Mouse (Mus musculus) gastrocnemius, adult 2 months (tissue): ENCODE measurements around the gene Gm12569. TPM values are rescaled to one million over a fixed set of nuclear protein-coding genes. Genes with fewer than 3 reads are reported as not detected.

Experiments
- DNase-seq: peaks from one replicate; pipeline ENCODE4 v3.0.0; 2022
- H3K27ac ChIP-seq: fragments of 200-600 bp; 2 replicates; pipeline ENCODE4 v1.8.1; 2022; ENCODE audit warnings: mild to moderate bottlenecking
- H3K4me3 ChIP-seq: fragments of 200-600 bp; 2 replicates; pipeline ENCODE4 v1.8.1; 2022; ENCODE audit warnings: mild to moderate bottlenecking, moderate library complexity
- CTCF ChIP-seq: fragments of 200-600 bp; IDR thresholded peaks from 2 replicates; pipeline ENCODE4 v1.8.1; 2022; ENCODE audit warnings: antibody characterized with exemption, mild to moderate bottlenecking, moderate library complexity
- intact Hi-C: fragments of 180-260 bp; cut with DNase I; formaldehyde crosslinking; loops from one replicate; pipeline ENCODE4 v1.15.1; 2025
- long read RNA-seq, 2 experiments: library from polyadenylated mRNA; stranded (forward); transcript quantifications; one replicate each; pipeline ENCODE4 v2.0.0; 2021
- total RNA-seq, 2 experiments: library from RNA; stranded (reverse); gene quantifications; 2 replicates each; pipeline ENCODE4 v1.2.3; 2021

The Gm12569 gene
- total RNA-seq: not detected
- long read RNA-seq, experiment 1: 0 reads
- long read RNA-seq, experiment 2: 0 reads

DNA sequence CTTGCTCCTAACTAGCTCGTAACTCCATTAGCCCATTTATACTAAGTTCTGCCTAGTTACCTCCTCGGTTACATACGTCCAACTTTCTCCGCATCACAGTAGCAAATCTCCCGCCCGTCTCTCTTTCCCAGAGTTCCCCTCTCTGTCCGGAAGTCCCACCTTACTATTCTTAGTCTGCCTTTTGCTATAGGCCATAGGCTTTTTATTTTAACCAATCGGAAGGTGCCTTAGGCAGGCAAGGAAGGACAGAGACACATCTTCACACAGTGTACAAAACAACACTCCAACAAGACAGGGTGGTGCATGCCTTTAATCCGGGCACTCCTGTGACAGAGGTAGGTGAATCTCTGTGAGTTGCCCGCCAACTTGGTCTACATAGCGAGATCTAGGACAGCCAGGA lies at the start of gene Gm12569:
TSS of gene Gm12569 (plus strand) at position 166 of the 400 bp plus-strand sequence.
- intact Hi-C loops: no loop called here
- no peak for DNase-seq
- H3K27ac ChIP-seq: no peak within 1 kb of the TSS
- no peak within 1 kb of the TSS for H3K4me3 ChIP-seq
- no peak for TF ChIP-seq CTCF

DNA sequence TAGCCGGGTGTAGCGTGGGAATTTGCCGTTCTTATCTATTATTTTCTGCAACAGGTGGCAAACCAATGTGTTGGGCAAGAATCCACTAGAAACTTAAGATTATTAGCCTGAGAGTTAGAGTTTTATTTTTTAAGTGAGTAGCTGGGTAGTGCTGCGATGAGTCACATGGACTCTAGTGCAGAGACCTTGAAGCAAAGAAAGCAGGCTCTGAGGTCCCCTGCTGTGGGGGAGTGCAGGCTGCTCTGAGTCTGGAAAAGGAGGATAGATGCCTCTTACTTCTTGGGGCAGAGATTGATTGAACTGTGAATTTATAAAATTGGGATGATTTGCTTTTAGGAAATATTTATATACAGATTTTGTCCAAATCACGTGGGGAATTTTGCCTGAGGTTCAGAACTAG lies 17.5 kb upstream of the Gm12569 start:
- intact Hi-C loops: no loop called here
- no peak overlapping the region for H3K27ac ChIP-seq

DNA sequence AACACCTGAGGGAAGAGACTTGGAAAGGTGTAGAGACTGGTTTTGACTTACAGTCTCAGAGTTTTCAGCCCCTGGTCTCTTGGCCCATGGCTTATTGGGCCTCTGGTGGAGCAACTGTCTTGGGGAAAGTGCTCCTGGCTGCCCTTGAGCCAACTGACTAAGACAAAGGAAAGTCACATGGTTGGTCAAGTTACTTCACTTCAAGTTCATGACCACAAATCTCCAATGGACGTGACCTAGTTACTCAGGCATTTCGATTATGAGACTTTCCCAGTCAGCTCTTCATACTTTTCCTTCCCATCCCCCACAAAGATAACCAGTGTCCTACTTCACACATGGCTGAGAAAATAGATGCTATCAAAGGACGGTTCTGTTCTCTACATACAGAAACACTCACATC lies 12.5 kb upstream of the Gm12569 start:
- H3K27ac ChIP-seq: no peak overlapping the region
- TF ChIP-seq CTCF: no peak
- H3K4me3 ChIP-seq: no peak overlapping the region
- no peak for DNase-seq
- intact Hi-C loops: no loop called here

More for the DNA sequence above, 17.5 kb upstream of the Gm12569 start:
- no peak overlapping the region for H3K4me3 ChIP-seq
- DNase-seq: no peak
- TF ChIP-seq CTCF: no peak

DNA sequence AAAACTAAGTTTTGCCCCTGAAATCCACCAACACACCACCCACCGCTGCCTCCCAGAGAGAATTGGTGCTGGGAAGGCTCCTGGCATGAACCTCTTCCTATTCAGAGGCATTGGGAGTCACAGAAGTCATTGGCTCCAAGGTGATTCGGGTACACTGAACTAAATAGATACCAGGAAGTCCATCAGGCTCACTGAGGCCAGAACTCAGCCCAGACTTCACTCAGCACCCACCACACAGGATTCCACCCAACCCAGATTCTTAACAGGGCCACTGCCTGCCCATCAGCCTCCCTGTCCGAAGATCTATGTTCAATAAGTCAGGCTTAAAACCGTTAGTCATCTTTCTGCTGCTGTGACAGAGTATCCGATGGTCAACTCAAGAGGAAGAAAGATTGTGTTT lies 8.8 kb upstream of the Gm12569 start:
- TF ChIP-seq CTCF: no peak
- DNase-seq: no peak
- H3K4me3 ChIP-seq: no peak overlapping the region
- no peak overlapping the region for H3K27ac ChIP-seq
- intact Hi-C loops: no loop called here

DNA sequence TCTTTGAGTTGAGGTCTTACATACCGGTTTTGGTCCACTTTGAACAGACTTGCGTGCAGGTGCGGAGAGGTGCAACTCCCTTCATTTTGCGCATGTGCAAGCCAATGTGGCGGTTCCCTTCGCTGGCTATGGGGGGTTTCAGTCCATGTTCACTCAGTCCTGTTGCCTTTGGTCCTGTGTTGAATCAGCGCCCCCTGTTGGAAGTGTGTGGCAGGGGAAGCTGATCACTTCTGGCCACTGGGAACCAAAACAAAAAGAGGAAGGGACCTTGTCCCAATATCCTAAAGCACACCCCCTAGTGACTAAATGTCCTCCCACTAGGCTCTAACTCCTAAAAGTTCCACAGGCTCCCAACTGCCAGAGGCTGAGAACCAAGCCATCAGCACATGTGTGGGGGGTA lies 6.3 kb upstream of the Gm12569 start:
- TF ChIP-seq CTCF: no peak
- no peak overlapping the region for H3K4me3 ChIP-seq
- intact Hi-C loops: no loop called here
- DNase-seq: no peak
- H3K27ac ChIP-seq: no peak overlapping the region

DNA sequence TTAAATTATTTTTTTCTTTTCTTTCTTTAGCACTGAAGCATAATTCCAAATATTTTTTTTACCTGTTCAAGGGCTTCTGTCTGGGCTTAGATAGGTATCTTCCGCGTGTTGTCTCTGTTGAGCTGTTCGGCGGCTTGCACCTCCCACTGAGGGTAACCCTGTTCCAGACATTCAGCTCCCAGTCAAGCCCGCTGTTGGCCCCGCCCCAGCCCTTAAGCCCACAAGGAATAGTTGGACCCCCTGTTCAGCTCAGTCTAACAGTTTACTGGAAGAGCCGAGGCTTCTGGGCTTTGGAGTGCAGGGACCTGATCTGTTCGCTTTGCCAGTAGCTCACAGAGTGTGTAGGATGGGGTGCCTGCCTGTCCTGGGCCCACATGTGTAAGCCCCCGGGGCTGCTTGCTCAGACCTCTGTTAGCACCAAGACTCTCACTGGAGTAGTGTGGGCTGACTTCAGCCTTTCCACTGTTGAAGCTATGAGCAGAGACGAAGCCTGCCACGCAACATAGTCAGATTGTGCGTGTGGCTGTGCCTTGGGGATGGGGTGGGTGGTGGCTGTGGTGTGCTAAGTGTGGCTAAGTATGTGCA lies 785 bp upstream of the Gm12569 start:
- TF ChIP-seq CTCF: no peak
- Histone ChIP-seq H3K27ac (no peak overlapping the region), H3K4me3 (no peak overlapping the region)
- intact Hi-C loops: no loop called here
- DNase-seq: no peak

DNA sequence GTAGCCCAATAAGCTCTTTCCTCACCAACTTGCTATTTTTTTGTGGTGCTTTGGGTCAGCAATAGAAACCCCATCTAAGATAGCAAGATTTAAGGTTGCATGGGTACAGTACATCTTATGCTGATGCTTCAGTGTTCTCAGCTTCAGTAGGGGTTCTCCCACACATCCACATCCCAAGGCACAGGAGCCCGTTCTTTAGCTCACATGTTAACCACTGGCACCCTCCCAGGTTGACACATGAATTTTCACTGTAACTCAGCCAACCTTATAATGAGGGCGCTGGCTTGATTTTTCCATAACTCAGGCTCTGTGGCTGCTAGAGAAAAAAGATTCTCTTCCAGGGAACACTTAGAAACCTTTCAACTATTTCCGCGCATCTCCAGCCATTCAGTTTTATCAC lies 6.8 kb downstream of the Gm12569 start:
- no peak for TF ChIP-seq CTCF
- Histone ChIP-seq H3K27ac (no peak overlapping the region), H3K4me3 (no peak overlapping the region)
- DNase-seq: no peak
- intact Hi-C loops: loop anchor here (5.0 kb wide), 1 partner anchor 85 kb away; no protein-coding TSS in a partner anchor

DNA sequence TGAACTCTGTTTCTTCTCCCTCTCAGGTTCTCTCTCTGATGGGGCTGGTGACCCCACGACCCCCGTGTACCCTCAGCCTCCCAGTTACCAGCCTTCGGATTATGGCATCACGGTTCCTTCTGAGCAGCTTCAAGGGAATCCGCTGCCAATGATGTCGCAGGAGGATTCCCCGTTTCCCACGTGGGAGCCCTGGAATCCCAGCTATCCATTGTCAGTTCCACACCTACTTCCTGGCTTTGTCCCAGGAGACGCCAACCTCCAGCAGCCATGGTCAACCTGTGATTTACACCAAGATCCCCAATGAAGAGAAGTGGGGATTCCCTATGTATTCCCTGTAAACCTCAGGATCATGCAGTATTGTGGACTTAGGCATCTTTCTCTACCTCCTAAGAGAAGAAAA lies 14.4 kb downstream of the Gm12569 start:
- TF ChIP-seq CTCF: no peak
- no peak for DNase-seq
- H3K27ac ChIP-seq: no peak overlapping the region
- no peak overlapping the region for H3K4me3 ChIP-seq
- intact Hi-C loops: no loop called here

DNA sequence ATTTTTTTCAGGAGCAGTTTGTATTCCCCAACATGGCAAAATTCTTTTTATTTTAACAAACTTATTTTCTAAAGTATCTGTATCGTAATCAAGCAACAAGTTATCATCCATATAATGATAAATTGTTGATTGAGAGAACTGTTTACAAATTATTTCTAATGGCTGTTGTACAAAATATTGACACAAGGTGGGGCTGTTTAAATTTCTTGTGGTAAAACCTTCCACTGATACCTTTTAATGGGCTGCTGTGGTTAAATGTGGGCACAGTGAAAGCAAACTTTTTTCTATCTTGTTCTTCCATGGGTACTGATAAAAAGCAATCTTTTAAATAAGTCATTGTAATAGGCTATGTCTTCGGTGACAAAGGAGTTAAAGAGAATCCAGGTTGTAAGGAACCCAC lies 22.6 kb downstream of the Gm12569 start:
- H3K4me3 ChIP-seq: no peak overlapping the region
- peak; percentile 43; the same call in 1 of the 2 replicates for TF ChIP-seq CTCF
- intact Hi-C loops: no loop called here
- no peak overlapping the region for H3K27ac ChIP-seq
- DNase-seq: no peak

DNA sequence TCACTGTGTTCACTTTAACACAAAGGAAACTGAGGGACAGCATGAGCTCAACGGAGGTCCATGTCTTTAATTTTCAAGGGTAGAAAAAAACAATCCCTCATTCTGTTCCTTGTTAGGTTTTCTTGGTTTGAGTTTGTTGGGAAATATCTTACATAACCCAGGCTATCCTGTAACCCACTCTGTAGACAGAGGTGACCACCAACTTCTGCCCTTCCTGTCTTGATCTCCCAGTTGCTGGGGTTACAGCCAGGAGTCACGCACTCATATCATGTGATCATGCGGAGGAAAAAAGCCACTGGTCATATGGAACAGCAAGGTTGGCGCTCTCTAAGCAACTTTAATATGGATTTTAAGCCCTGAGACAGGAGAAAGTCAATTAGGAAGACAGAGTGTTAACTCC lies 36.7 kb downstream of the Gm12569 start:
- H3K27ac ChIP-seq: no peak overlapping the region
- intact Hi-C loops: no loop called here
- no peak overlapping the region for H3K4me3 ChIP-seq
- DNase-seq: no peak
- no peak for TF ChIP-seq CTCF

DNA sequence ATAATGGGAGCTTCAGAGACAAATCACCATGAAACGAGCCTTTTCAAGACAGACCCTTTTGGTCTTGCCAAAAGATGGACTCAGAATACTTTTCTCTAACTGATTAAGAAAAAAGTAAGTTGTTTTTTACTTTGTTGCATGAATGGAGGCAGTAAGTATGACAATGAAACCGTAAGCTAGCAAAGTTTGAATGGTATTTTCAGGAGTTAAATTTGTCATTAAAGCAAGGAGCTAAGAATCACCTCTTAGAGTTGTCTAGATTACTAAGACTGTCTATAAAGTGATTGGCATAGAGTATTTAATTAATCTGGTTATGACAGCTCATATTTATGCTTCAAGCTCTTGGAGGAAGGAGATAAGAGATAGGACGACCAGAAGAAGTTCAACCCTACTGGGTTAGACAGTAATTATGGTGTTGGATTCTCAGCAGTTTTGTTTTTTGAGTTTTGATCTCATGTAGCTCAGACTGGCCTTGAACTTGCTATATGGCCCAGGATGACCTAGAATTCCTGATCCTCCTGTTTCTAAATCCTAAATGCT lies 41.5 kb downstream of the Gm12569 start, which contains the start of gene Clk4:
TSS of gene Clk4 (plus strand) at position 51 of the 540 bp plus-strand sequence.
- intact Hi-C loops: no loop called here
- H3K27ac ChIP-seq: peak within 1 kb of the TSS; percentile 100
- TF ChIP-seq CTCF: no peak
- DNase-seq: no peak
- peak within 1 kb of the TSS; percentile 86 for H3K4me3 ChIP-seq

DNA sequence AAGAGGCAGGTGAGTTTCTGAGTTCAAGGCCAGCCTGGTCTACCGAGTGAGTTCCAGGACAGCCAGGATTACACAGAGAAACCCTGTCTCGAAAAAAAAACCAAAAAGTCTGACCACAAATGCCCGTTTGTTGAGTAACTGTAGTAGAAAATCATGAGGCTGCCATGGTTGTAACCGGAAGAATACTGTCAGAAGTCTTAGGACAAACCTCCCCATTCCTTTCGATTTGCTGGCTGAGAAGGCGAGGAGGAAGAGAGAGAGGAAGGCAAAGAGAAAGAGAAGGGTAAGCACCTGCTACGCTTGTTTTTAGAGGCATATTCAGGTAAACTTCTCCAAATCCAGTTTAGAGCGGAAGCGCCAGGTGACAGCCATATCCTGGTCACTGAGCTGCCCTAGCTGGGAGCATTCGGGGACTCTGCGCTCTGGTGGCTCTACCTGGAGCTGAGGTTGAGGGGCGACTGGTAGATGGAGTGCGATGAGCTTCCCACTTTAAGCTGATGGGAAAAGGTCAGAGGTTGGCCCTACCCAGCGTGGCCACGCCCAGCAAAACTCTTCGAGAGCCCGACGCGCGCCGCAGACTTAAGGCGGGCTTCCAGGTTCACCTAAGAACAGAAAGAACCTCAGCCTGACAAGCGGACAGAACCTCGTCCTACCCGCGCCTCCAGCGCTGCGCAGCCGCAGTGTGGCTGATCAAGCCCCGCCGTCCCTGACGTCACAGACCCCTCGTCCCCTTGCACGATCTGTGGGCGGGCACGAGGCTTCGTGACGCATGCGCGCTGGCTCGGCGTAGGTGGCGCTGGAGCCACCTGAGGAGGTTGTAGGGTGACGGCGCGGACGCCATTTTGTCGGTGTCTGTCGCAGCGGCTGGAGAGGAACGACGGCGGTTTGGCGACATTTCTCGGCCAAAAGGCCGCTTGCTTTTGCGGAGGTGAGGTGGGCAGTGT lies 42.3 kb downstream of the Gm12569 start, which contains the start of gene BC049762:
TSS of gene BC049762 (minus strand) at position 705 of the 944 bp plus-strand sequence.
- Histone ChIP-seq H3K27ac (peak within 1 kb of the TSS; percentile 100), H3K4me3 (peak within 1 kb of the TSS; percentile 86)
- no peak for TF ChIP-seq CTCF
- intact Hi-C loops: no loop called here
- peak; percentile 100 for DNase-seq

DNA sequence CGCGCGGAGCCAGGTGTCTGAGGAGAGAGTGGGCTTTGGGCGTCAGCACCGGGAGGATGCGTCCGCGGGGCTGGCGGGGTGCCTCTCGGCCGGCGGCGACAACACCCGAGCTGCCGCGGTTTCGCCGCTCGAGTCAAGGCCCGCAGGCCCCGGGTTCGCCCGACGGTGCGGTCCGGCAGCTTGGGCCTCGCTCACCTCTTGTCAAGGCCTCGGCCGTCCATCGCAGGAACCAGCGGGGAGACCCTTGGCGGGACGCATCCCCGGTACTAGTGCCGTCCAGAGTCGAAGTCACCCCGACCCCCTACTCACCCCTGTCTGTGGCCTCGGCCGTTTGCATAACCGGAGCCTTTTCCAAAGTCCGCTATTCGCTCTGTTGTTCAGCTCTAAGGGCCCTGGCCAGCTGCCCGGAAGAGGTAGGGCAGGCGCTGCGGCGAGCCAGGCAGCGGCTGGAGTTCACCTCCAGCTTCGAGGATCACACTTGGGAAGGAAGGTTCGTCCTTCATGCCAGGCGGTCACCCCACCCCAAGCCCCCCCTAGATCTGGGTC lies 43.1 kb downstream of the Gm12569 start:
- intact Hi-C loops: no loop called here
- TF ChIP-seq CTCF: no peak
- Histone ChIP-seq H3K4me3 (peak overlapping the region; percentile 86), H3K27ac (peak overlapping the region; percentile 100)
- DNase-seq: peak; percentile 81
